Mouse (Mus musculus) neural tube, embryonic 13.5 days (tissue): ENCODE results near the gene Col9a3. TPM values are rescaled to one million over a fixed set of nuclear protein-coding genes. Genes with fewer than 3 reads are reported as not detected.
A peak's percentile ranks its signal among the peaks of the same experiment; 100 is the strongest.

Experiments
- ATAC-seq: fragments of 200-750 bp; cut with Nextera tagmentation; 2 replicates; pipeline ENCODE4 v1.8.0; 2017; ENCODE audit warnings: low read depth, mild to moderate bottlenecking, moderate TSS enrichment, moderate library complexity
- H3K27ac ChIP-seq: fragments of 300-500 bp; sonication (generic); replicated peaks from 2 replicates; pipeline ENCODE4 v1.5.1; 2015; ENCODE audit warnings: moderate library complexity, mild to moderate bottlenecking, inconsistent platforms
- H3K27me3 ChIP-seq: fragments of 300-500 bp; sonication (generic); 2 replicates; pipeline ENCODE4 v1.6.1; 2015; ENCODE audit warnings: mild to moderate bottlenecking, inconsistent platforms
- H3K36me3 ChIP-seq: fragments of 300-500 bp; sonication (generic); 2 replicates; pipeline ENCODE4 v1.6.1; 2015; ENCODE audit warnings: mild to moderate bottlenecking, inconsistent platforms
- H3K4me1 ChIP-seq: fragments of 300-500 bp; sonication (generic); replicated peaks from 2 replicates; pipeline ENCODE4 v1.6.1; 2015; ENCODE audit warnings: inconsistent platforms
- H3K4me2 ChIP-seq: fragments of 300-500 bp; sonication (generic); 2 replicates; pipeline ENCODE4 v1.6.1; 2015; ENCODE audit warnings: inconsistent platforms, mild to moderate bottlenecking, moderate library complexity
- H3K4me3 ChIP-seq: fragments of 300-500 bp; sonication (generic); 2 replicates; pipeline ENCODE4 v1.5.1; 2015; ENCODE audit warnings: mild to moderate bottlenecking, inconsistent platforms
- H3K9ac ChIP-seq: fragments of 300-500 bp; sonication (generic); 2 replicates; pipeline ENCODE4 v1.6.1; 2015; ENCODE audit warnings: moderate library complexity, mild to moderate bottlenecking, inconsistent platforms
- H3K9me3 ChIP-seq: fragments of 300-500 bp; sonication (generic); 2 replicates; pipeline ENCODE4 v1.6.1; 2016; ENCODE audit warnings: inconsistent platforms
- WGBS: fragments of 180-500 bp; shearing (Covaris S2); methylation state at CpG from one replicate; pipeline ENCODE4 v1.1.7; 2015; 5-methylcytosine and 5-hydroxymethylcytosine counted together
- polyA plus RNA-seq: library from polyadenylated mRNA; unstranded; fragments of >200 nt; fragmentation: Nextera tagmentation; extraction: Ambion mirVana; gene quantifications from 2 replicates; pipeline ENCODE4 v1.2.1, GENCODE M21; 2015

Col9a3 gene
- 69.2 and 73.5 TPM in 2 replicates for polyA plus RNA-seq

DNA sequence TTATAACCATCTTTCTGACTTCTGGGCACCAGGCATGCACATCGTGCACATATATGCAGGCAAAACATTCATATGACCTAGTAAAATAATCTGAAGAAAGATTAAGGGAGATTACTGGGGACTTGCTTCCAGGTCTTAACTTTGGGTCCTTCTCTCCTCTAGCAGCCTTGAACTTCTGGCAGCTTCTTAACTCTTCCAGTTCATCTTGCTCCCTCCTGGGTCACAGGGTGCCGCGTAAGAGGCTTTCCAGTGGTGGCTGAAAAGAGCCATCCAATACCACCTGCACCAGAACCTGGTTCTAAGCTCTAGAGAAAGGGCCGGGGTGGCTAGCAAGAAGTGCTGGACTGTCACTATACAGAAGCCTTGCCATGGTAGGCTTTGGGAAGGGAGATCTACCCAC is at the start of gene Col9a3:
TSS of gene Col9a3 (plus strand) at position 301 of the 400 bp plus-strand sequence.
- H3K9me3 ChIP-seq: no peaks in the 10 kb centered on the region
- no peak for ATAC-seq
- peaks cover 35% of the 10 kb centered on the region for H3K36me3 ChIP-seq
- peak within 1 kb of the TSS; percentile 69 for H3K9ac ChIP-seq
- peaks cover 26% of the 10 kb centered on the region for H3K27me3 ChIP-seq
- H3K4me2 ChIP-seq: peak within 1 kb of the TSS; percentile 62
- peak within 1 kb of the TSS; percentile 41 for H3K4me3 ChIP-seq
- peaks cover 42% of the 10 kb centered on the region for H3K4me1 ChIP-seq
- 45% methylated on average over 4 of the region's 4 CpGs for WGBS
- H3K27ac ChIP-seq: peak within 1 kb of the TSS; percentile 23

DNA sequence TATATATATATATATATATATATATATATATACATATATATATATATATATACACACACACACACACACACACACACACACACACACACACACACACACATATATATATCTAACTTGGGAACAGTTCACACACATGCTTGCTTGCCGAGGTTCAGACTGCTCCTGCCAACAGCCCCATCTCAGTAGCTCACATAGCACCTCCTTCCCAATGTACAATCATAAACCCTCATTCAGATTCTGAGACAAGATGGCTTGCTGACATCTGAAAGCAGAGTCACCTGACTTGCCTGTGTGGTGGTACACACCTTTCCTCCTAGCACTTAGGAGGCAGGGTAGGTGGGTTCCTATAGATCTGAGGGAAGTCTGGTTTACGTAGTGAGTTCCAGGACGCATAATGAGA is 45.2 kb upstream of the Col9a3 start:
- Histone ChIP-seq H3K4me3 (no peak overlapping the region), H3K9ac (no peak overlapping the region), H3K4me2 (no peak overlapping the region), H3K27ac (no peak overlapping the region), H3K9me3 (no peaks in the 10 kb centered on the region), H3K36me3 (no peaks in the 10 kb centered on the region), H3K27me3 (no peaks in the 10 kb centered on the region), H3K4me1 (peaks cover 7% of the 10 kb centered on the region)
- 80% methylated on average over 3 of the region's 3 CpGs for WGBS
- ATAC-seq: no peak

DNA sequence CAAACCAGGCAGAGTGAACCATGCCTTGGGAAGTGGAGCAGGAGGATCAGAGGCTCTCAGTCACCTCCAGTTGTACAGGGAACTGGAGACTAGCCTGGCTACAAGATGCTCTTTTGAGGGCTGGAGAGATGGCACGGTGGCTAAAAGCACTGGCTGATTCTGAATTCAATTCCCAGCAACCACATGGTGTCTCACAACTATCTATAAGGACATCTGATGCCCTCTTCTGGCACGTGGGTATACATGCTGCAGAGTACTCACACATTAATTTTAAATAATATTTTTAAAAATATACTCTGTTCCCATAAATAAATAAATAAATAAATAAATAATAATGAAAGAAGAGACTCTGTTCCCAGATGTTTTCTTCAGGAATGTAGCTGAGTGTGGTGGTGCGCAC is 42.4 kb upstream of the Col9a3 start:
- H3K9me3 ChIP-seq: no peaks in the 10 kb centered on the region
- no peak for ATAC-seq
- no peaks in the 10 kb centered on the region for H3K27me3 ChIP-seq
- no peak overlapping the region for H3K27ac ChIP-seq
- H3K9ac ChIP-seq: no peak overlapping the region
- H3K4me2 ChIP-seq: no peak overlapping the region
- 53% methylated on average over 3 of the region's 3 CpGs for WGBS
- H3K4me1 ChIP-seq: no peaks in the 10 kb centered on the region
- H3K36me3 ChIP-seq: no peaks in the 10 kb centered on the region
- no peak overlapping the region for H3K4me3 ChIP-seq

DNA sequence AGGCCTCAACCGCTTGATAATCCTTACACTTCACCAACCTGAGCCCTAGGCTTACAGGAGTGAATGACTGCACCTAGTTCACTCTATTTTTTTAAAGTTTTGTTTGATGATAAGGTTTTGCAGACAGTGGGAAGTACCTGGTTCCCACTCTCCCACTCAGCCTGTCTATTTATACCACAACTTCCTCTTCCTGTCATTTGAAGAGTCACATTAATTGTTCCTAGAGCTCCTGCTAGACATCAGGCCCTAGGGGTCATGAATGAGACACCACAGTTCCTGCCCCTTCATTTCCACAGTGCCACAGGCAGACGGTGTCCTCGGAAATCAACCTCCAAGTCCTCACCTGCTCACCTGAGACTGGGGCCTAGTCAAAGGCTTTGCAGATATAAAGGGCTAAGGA is 41.1 kb upstream of the Col9a3 start:
- Histone ChIP-seq H3K36me3 (no peaks in the 10 kb centered on the region), H3K4me2 (no peak overlapping the region), H3K9me3 (no peaks in the 10 kb centered on the region), H3K4me1 (no peaks in the 10 kb centered on the region), H3K4me3 (no peak overlapping the region), H3K27me3 (no peaks in the 10 kb centered on the region), H3K27ac (no peak overlapping the region), H3K9ac (no peak overlapping the region)
- no peak for ATAC-seq
- WGBS: 84% methylated on average over 3 of the region's 3 CpGs

DNA sequence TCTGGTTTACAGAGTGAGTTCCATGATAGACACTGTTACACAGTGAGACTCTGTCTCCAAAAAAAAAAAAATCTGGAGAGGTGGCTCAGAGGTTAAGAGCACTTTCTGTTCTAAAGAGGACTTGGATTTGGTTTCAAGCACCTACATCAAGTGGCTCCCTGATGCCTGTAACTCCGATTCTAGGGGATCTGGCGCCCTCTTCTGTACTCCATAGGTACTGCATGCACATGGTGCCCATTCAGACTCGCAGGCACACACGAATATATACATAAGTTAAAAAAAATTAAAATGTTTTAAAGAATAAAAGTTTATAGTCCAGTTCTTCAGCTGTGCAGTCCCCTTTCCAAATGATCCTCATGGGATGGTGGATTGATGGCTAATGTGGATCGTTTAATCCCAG is 37.3 kb upstream of the Col9a3 start:
- H3K4me3 ChIP-seq: no peak overlapping the region
- WGBS: 48% methylated on average over 5 of the region's 5 CpGs
- no peak overlapping the region for H3K9ac ChIP-seq
- no peak overlapping the region for H3K4me2 ChIP-seq
- H3K27me3 ChIP-seq: no peaks in the 10 kb centered on the region
- H3K4me1 ChIP-seq: peaks cover 13% of the 10 kb centered on the region
- no peak overlapping the region for H3K27ac ChIP-seq
- H3K9me3 ChIP-seq: no peaks in the 10 kb centered on the region
- ATAC-seq: no peak
- H3K36me3 ChIP-seq: no peaks in the 10 kb centered on the region

DNA sequence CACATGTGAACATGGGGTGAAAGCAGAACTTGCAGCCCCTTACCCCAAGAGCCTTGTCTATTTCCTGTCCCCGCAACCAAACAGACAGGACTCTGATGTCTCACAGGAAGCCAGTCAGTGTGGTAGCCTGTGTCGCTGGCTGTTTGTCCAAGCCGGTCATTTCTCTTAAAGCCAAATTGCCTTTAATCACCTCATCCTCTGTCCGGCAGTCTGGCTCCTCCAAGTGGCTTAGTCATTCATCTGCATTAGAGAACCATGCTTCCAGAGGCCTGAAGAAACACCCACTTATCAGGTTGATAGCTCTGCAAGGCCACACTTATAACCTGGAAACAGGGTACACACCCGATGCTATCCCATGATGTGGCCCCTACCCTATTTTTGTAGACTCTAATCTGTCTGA is 35.4 kb upstream of the Col9a3 start:
- peaks cover 13% of the 10 kb centered on the region for H3K4me1 ChIP-seq
- ATAC-seq: no peak
- H3K9ac ChIP-seq: no peak overlapping the region
- no peak overlapping the region for H3K27ac ChIP-seq
- H3K4me3 ChIP-seq: no peak overlapping the region
- H3K36me3 ChIP-seq: no peaks in the 10 kb centered on the region
- no peak overlapping the region for H3K4me2 ChIP-seq
- H3K9me3 ChIP-seq: no peaks in the 10 kb centered on the region
- no peaks in the 10 kb centered on the region for H3K27me3 ChIP-seq
- WGBS: 52% methylated on average over 5 of the region's 5 CpGs

DNA sequence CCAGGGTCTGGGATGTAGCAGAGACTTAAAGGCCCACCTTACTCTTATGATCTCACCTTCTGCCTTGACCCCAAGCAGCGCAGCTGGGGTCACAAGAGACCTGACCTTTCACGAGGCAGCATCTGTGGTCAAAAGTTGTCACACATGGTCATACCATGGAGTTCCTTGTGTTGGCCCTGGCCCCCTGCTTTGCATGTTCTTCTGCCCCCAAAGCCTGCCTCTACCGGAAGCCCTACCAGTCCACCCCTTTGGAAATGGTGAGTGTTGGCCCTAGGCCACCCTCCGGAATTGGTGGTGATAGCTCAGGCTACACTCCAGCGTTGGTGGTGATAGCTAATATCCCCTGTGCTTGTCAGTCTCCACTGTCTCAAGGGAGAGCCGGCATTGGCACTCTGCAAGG is 34.3 kb upstream of the Col9a3 start:
- H3K27ac ChIP-seq: no peak overlapping the region
- H3K27me3 ChIP-seq: no peaks in the 10 kb centered on the region
- 44% methylated on average over 6 of the region's 6 CpGs for WGBS
- H3K9me3 ChIP-seq: no peaks in the 10 kb centered on the region
- H3K36me3 ChIP-seq: no peaks in the 10 kb centered on the region
- H3K9ac ChIP-seq: no peak overlapping the region
- H3K4me3 ChIP-seq: no peak overlapping the region
- peak; percentile 33; the same call in 1 of the 2 replicates for ATAC-seq
- H3K4me2 ChIP-seq: no peak overlapping the region
- peaks cover 13% of the 10 kb centered on the region for H3K4me1 ChIP-seq

DNA sequence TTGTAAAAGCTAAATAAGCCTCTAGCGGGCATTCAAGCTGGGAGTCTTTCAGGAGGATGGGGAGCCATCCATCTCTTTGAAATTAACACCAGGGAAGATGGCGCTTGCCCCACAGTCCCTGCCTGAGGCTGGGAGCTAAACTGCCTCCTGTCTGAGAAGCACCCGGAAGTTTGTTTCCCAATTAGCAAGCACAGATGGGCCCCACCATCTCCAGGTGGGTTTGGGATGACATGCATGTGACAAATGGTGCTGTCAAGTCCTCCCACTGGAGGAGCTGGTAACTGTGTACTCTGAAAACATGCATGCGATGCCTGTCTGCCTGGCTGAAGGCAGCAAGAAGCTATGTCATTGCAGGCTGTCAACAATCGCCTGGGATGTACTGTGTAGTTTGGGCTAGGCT is 33.7 kb upstream of the Col9a3 start:
- H3K4me2 ChIP-seq: no peak overlapping the region
- no peak overlapping the region for H3K4me3 ChIP-seq
- no peak overlapping the region for H3K9ac ChIP-seq
- WGBS: 20% methylated on average over 5 of the region's 5 CpGs
- no peaks in the 10 kb centered on the region for H3K9me3 ChIP-seq
- H3K27me3 ChIP-seq: no peaks in the 10 kb centered on the region
- ATAC-seq: peak; percentile 59; the same call in 1 of the 2 replicates
- H3K4me1 ChIP-seq: peaks cover 16% of the 10 kb centered on the region
- H3K27ac ChIP-seq: no peak overlapping the region
- H3K36me3 ChIP-seq: no peaks in the 10 kb centered on the region

DNA sequence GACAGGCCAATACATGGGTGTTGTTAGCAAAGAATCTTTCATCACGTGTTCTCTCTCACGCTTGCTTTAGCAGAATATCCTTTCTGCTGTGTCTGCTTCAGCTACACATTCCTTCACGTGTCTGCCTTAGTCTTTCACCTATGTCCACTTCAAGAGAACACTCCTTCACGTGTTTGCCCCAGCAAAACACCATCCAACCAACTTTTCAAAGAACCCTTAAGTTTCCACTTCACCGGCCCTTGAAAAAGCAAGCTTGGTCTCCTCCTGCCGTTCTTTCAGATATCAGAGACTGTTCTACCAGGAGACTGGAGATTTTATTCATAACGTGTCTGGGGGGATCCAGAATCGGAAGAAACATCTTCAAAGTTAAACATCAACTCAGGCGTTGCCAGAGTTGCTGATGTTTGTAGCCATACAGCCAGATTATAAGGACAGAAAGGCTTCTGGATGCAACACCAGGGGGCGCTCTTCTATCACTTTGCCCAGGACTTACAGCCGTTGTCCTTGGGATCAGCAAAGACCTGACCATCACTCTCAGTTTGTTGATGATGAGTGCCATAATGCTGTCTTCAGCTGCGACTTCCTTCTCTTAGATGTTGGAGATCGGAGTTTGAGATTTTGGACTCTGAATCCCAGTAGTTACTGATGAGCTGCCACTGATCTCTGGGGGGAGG is 31.2 kb upstream of the Col9a3 start:
- H3K4me2 ChIP-seq: no peak overlapping the region
- no peak overlapping the region for H3K9ac ChIP-seq
- no peak overlapping the region for H3K27ac ChIP-seq
- H3K4me1 ChIP-seq: peaks cover 28% of the 10 kb centered on the region
- no peak for ATAC-seq
- no peaks in the 10 kb centered on the region for H3K36me3 ChIP-seq
- WGBS: 39% methylated on average over 13 of the region's 13 CpGs
- no peak overlapping the region for H3K4me3 ChIP-seq
- no peaks in the 10 kb centered on the region for H3K27me3 ChIP-seq
- no peaks in the 10 kb centered on the region for H3K9me3 ChIP-seq

DNA sequence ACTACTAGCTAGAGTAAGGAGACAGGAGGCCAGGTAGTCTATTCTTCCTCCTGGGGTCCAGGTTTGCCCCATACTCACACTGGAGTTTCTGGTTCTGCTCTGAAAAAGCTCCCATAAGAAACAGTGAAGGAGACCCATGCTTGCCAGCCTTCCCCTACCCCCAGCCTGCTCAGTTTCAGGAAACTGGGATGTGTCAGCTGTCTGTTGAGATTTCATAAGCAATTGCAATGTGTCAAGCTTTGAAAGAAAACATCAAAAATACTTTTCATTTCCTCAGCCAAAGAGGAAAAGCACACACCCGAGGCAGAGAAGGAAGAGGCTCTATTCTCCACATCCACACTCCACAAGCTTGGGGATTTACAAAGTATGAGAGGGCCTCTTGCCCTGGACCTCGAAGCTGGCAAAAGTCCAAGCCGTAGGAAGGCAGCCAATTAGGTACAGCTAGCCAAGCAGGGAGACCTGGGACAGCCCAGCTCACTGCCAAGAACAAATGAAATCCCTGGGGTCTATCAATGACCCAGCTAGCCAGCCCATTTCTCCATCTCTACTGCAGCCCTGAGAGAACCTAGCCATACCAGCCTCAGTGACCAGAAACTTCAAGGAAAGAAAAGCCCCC is 28.5 kb upstream of the Col9a3 start:
- no peak overlapping the region for H3K4me3 ChIP-seq
- no peaks in the 10 kb centered on the region for H3K9me3 ChIP-seq
- H3K27me3 ChIP-seq: no peaks in the 10 kb centered on the region
- no peak overlapping the region for H3K4me2 ChIP-seq
- no peak; the same call in 1 of the 2 replicates for ATAC-seq
- H3K27ac ChIP-seq: no peak overlapping the region
- peaks cover 16% of the 10 kb centered on the region for H3K4me1 ChIP-seq
- WGBS: 39% methylated on average over 3 of the region's 3 CpGs
- H3K9ac ChIP-seq: no peak overlapping the region
- no peaks in the 10 kb centered on the region for H3K36me3 ChIP-seq

DNA sequence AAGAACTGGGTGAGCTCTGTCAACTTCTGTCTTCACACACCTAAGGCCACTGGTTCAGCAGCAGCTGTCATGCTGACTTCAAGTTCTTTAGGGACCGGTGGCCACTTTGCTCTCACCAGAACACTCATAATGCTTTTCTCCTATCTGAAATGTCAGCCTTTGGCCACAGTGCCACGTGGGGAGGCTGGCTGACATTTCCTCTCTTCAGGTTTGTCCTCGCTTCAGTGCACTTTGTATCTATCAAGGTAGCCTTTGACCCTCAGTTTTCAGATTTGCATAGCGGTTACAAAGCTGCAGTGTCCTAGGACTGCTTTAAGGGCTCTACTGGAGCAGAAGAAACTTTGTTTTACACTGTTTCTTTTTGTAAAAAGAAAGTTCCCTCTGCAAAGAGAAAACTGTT is 21.1 kb upstream of the Col9a3 start:
- WGBS: 41% methylated on average over 4 of the region's 4 CpGs
- Histone ChIP-seq H3K36me3 (no peaks in the 10 kb centered on the region), H3K9ac (no peak overlapping the region), H3K4me1 (0 out of 2 replicates have a peak, but pooled peaks cover 6% of the 10 kb centered on the region), H3K9me3 (no peaks in the 10 kb centered on the region), H3K4me2 (no peak overlapping the region), H3K27me3 (peaks cover 6% of the 10 kb centered on the region; the same call in 1 of the 2 replicates), H3K4me3 (no peak overlapping the region), H3K27ac (no peak overlapping the region)
- no peak for ATAC-seq

DNA sequence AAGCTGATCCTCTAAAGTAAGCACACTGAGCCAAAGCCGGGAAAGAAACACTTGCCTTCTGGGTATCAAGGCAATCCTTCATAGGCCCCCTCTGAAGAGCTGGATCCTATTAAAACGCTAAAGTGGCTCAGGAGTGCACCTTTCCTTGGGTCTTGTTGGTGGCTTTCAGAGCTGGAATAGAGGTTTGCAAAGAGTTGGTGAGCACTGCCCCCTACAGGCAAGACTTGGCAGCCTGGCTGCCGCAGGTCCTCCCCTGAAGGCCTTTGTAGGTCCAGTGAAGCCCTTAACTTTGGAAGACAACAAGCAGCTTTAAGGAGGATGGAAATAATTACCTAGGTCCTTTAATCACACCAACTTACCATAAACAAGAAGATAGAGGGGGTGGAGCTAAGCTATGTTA is 18.9 kb upstream of the Col9a3 start:
- Histone ChIP-seq H3K4me1 (peaks cover 16% of the 10 kb centered on the region), H3K9me3 (no peaks in the 10 kb centered on the region), H3K27ac (no peak overlapping the region), H3K4me3 (no peak overlapping the region), H3K4me2 (no peak overlapping the region), H3K9ac (no peak overlapping the region), H3K27me3 (peaks cover 6% of the 10 kb centered on the region; the same call in 1 of the 2 replicates), H3K36me3 (no peaks in the 10 kb centered on the region)
- 10% methylated on average over 3 of the region's 3 CpGs for WGBS
- ATAC-seq: no peak
